Mouse (Mus musculus): ENCODE data around the gene Tcl1b5. TPM values are rescaled to one million over a fixed set of nuclear protein-coding genes. Genes with fewer than 3 reads are reported as not detected.

The Tcl1b5 gene
- polyA plus RNA-seq, 1 experiment from 2014 or later: not detected

DNA sequence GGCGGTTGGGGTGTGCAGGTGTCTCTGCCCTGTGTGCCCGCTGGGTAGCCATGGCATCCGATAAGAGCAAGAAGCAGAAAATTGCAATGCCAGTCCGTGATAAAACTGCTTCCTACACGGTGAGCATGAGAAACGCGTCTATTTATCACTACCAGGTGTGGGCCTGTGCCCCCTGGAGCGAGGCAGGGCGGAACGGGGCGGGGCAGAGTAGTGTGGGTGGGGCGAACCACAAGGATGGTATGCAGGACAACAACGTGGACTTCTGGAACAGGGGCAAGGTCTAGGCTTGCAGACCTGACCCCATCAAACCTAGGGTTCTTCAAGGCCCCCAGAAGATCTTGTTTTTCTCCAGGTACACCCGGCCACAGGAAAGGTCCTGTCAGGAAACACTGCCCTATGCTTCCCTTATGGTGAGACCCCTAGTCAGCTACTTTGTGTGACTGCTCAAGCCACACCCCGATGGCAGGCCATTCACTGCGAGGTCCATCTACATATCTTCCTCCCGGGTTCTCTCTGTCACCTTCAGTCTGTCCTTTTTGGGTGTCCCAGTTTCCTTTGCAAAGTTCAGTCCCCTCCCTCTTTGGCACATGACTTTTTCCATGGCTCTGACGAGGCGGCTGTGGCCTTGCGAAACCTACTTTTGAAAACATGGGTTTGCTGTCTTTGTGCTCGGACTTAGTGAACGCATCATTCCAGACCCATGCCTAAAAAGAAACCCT is 46.6 kb downstream of the Tcl1b5 start, which contains the start of gene Tcl1:
Gene Tcl1 (minus strand): TSS at position 193 of the 719 bp plus-strand sequence.
- WGBS: 94% methylated on average over 22 of the region's 22 CpGs
- Histone ChIP-seq H3K9ac (replicated peaks) (no peak within 1 kb of the TSS), H3K9me3 (no peaks in the 10 kb centered on the region), H3K27ac (replicated peaks) (no peak within 1 kb of the TSS), H3K4me1 (no peaks in the 10 kb centered on the region), H3K4me2 (replicated peaks) (no peak within 1 kb of the TSS), H3K4me3 (no peak within 1 kb of the TSS), H3K27me3 (no peaks in the 10 kb centered on the region), H3K36me3 (no peaks in the 10 kb centered on the region)
- no peak for ATAC-seq (replicated peaks)

DNA sequence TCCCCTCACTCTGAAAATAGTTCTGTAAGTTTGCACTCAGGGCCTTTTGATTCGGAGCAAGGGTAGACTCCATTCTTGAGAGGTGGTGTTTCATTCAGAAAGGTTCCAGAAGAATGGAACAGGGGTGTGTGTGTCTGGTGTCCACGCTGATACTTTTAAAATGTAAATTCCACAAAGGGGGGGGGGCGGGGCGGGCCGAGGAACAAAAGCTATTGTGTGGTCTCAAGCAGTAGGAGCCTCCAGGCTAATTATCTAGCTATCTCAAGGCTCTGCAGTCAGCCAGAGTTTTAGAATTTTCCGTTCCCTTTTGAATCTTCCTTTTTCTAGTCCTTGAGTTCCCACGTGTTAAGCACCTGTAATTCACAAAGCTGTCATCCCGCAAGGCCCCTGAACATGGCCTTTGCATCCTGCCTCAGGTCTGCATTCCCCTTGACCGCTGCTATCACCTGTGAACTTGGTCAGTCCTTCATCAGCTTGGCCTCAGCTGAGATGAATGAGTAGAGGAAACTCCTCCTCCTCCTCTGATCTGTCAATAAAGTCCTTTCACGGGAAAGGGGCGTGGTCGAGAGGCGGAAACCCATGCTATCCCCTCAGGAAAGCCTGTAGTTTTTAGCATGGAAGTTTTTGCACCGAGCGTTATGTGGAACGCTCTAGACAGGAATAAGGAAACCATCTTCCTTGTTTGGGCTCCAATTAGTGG is 48.6 kb downstream of the Tcl1b5 start:
- H3K4me1 ChIP-seq: no peaks in the 10 kb centered on the region
- H3K9ac ChIP-seq (replicated peaks): no peak overlapping the region
- WGBS: 41% methylated on average over 16 of the region's 16 CpGs
- no peaks in the 10 kb centered on the region for H3K27me3 ChIP-seq
- no peaks in the 10 kb centered on the region for H3K9me3 ChIP-seq
- H3K4me2 ChIP-seq (replicated peaks): no peak overlapping the region
- H3K27ac ChIP-seq (replicated peaks): no peak overlapping the region
- no peaks in the 10 kb centered on the region for H3K36me3 ChIP-seq
- H3K4me3 ChIP-seq: no peak overlapping the region
- ATAC-seq (replicated peaks): no peak

Other genes with a start within 250 kb of the Tcl1b5 start
- gene Syne3, start 166.5 kb upstream of the Tcl1b5 start, polyA plus RNA-seq (2015; fragmentation: Nextera tagmentation; extraction: Ambion mirVana): 0.11 TPM in 1 of 2 replicates, not detected in the other
- gene Glrx5, start 143.7 kb upstream of the Tcl1b5 start, polyA plus RNA-seq (2015; fragmentation: Nextera tagmentation; extraction: Ambion mirVana): 145 and 149 TPM in 2 replicates
- gene Tcl1b2, start 30.3 kb upstream of the Tcl1b5 start, polyA plus RNA-seq (2015; fragmentation: Nextera tagmentation; extraction: Ambion mirVana): not detected in 2 replicates
- gene Tcl1b1, start 16.7 kb upstream of the Tcl1b5 start, polyA plus RNA-seq (2015; fragmentation: Nextera tagmentation; extraction: Ambion mirVana): not detected in 2 replicates
- gene Tcl1b3, start 14.7 kb downstream of the Tcl1b5 start, polyA plus RNA-seq (2015; fragmentation: Nextera tagmentation; extraction: Ambion mirVana): not detected in 2 replicates
- not detected in 2 replicates for gene Tcl1b4, start 25.6 kb downstream of the Tcl1b5 start, polyA plus RNA-seq (2015; fragmentation: Nextera tagmentation; extraction: Ambion mirVana)
- not detected in 2 replicates for gene Tcl1, start 46.4 kb downstream of the Tcl1b5 start, polyA plus RNA-seq (2015; fragmentation: Nextera tagmentation; extraction: Ambion mirVana)
- gene Tunar, start 157.5 kb downstream of the Tcl1b5 start, polyA plus RNA-seq (2015; fragmentation: Nextera tagmentation; extraction: Ambion mirVana): 5.0 and 5.4 TPM in 2 replicates

All from forebrain, embryonic 15.5 days (tissue).